Mouse (Mus musculus) cerebellum, adult (tissue): ENCODE data around the gene Ablim1.
A peak's percentile ranks its signal among the peaks of the same experiment; 100 is the strongest.

Experiments
- ATAC-seq: cut with Nextera tagmentation; 2 replicates; pipeline ENCODE4 v1.9.2; 2017; ENCODE audit warnings: mild to moderate bottlenecking, moderate library complexity, mixed read lengths; ENCODE audit not compliant: insufficient number of reproducible peaks, low FRiP score, low TSS enrichment

The Ablim1 gene

GRCm38 (mm10) chr19:57344678-57345077 lies 30.0 kb upstream of the Ablim1 start:
- ATAC-seq: no peak

GRCm38 (mm10) chr19:57343860-57344259 lies 29.1 kb upstream of the Ablim1 start:
- ATAC-seq: no peak

- no peak for ATAC-seq
Observed at GRCm38 (mm10) chr19:57340900-57341742, 26.4 kb upstream of the Ablim1 start.

- no peak for ATAC-seq
Observed at GRCm38 (mm10) chr19:57339281-57339864, 24.7 kb upstream of the Ablim1 start.

GRCm38 (mm10) chr19:57335135-57335534 lies 20.4 kb upstream of the Ablim1 start:
- ATAC-seq: no peak

GRCm38 (mm10) chr19:57333356-57333755 lies 18.6 kb upstream of the Ablim1 start:
- ATAC-seq: no peak

GRCm38 (mm10) chr19:57331237-57331636 lies 16.5 kb upstream of the Ablim1 start:
- no peak for ATAC-seq

- no peak for ATAC-seq
Observed at GRCm38 (mm10) chr19:57330309-57330708, 15.6 kb upstream of the Ablim1 start.

- no peak for ATAC-seq
Observed at GRCm38 (mm10) chr19:57328792-57329191, 14.1 kb upstream of the Ablim1 start.

GRCm38 (mm10) chr19:57328269-57328668 lies 13.6 kb upstream of the Ablim1 start:
- ATAC-seq: no peak

GRCm38 (mm10) chr19:57327679-57328078 lies 13.0 kb upstream of the Ablim1 start:
- ATAC-seq: no peak

- peak; percentile 71; the same call in 1 of the 2 replicates for ATAC-seq
Observed at GRCm38 (mm10) chr19:57325748-57326300, 11.1 kb upstream of the Ablim1 start.

- no peak for ATAC-seq
Observed at GRCm38 (mm10) chr19:57323087-57323486, 8.4 kb upstream of the Ablim1 start.

- no peak for ATAC-seq
Observed at GRCm38 (mm10) chr19:57322491-57322890, 7.8 kb upstream of the Ablim1 start.

- no peak for ATAC-seq
Observed at GRCm38 (mm10) chr19:57321839-57322238, 7.1 kb upstream of the Ablim1 start.

GRCm38 (mm10) chr19:57320656-57321382 lies 6.1 kb upstream of the Ablim1 start:
- ATAC-seq: no peak

- ATAC-seq: no peak
Observed at GRCm38 (mm10) chr19:57316597-57316996, 1.9 kb upstream of the Ablim1 start.

GRCm38 (mm10) chr19:57315013-57315565 lies 370 bp upstream of the Ablim1 start:
- no peak; the same call in none of the 2 replicates for ATAC-seq

GRCm38 (mm10) chr19:57313891-57314345 lies 801 bp downstream of the Ablim1 start:
- ATAC-seq: 0 out of 2 replicates have a peak, but pooled peaks have one; percentile 2

- no peak for ATAC-seq
Observed at GRCm38 (mm10) chr19:57313226-57313625, 1.5 kb downstream of the Ablim1 start.
